Mouse (Mus musculus): ENCODE results near the gene Lgi1.

- TF ChIP-seq CTCF (IDR thresholded peaks at IDR 0.05; ENCODE audit: low read depth, low read length) (no peak), GATA1 (IDR thresholded peaks at IDR 0.05; ENCODE audit: borderline replicate concordance, low read length) (no peak), TAL1 (conservative IDR thresholded peaks at IDR 0.05; ENCODE audit: low read depth, low read length) (no peak)
These were observed 62.7 kb downstream of the Lgi1 start for GRCm38 (mm10) chr19:38327002-38327401.

Measured in G1E (cell line).